Mouse (Mus musculus) activated CD4-positive, CD25-positive, alpha-beta regulatory T cell (primary cell): ENCODE data around the gene Wbp4. TPM values are rescaled to one million over a fixed set of nuclear protein-coding genes. Genes with fewer than 3 reads are reported as not detected.

Experiments
- polyA plus RNA-seq, 2 experiments: library from polyadenylated mRNA; unstranded; fragments of 100-300 nt; shearing (Covaris generic); gene quantifications; one replicate each; pipeline ENCODE4 v1.2.1; 2017

Gene Wbp4
- polyA plus RNA-seq = 10 to 100 TPM; 48.9 to 60.1 TPM

GRCm38 (mm10) chr14:79481339-79482151 lies at the start of gene Wbp4:
Gene Wbp4 (minus strand): TSS chr14:79481520.

GRCm38 (mm10) chr14:79480624-79481338 lies 539 bp downstream of the Wbp4 start, which contains the start of gene Elf1:
Gene Elf1 (plus strand): TSS chr14:79481194.

GRCm38 (mm10) chr14:79451681-79452590 lies 29.4 kb downstream of the Wbp4 start, which contains the start of gene Kbtbd6:
Gene Kbtbd6 (plus strand): TSS chr14:79451835.

GRCm38 (mm10) chr14:79425979-79426729 lies 55.2 kb downstream of the Wbp4 start, which contains the start of gene Kbtbd7:
Gene Kbtbd7 (plus strand): TSS chr14:79426511.

Other genes with a start within 250 kb of the Wbp4 start
- gene Zfp957, start 234.2 kb downstream of the Wbp4 start, polyA plus RNA-seq = under 1 TPM in 1 of 2 experiments, not detected in 1; 0.43 TPM
- 10 to 100 TPM; 22.2 to 23.6 TPM for gene Rgcc, start 179.9 kb downstream of the Wbp4 start, polyA plus RNA-seq
- 10 to 100 TPM; 53.0 to 64.1 TPM for gene Naa16, start 90.7 kb downstream of the Wbp4 start, polyA plus RNA-seq
- gene Mtrf1, start 83.7 kb downstream of the Wbp4 start, polyA plus RNA-seq = 1 to 10 TPM; 4.1 to 6.7 TPM
- 1 to 10 TPM; 3.2 to 4.6 TPM for gene Kbtbd7, start 55.0 kb downstream of the Wbp4 start, polyA plus RNA-seq
- gene Kbtbd6, start 29.7 kb downstream of the Wbp4 start, polyA plus RNA-seq = under 1 TPM; 0.72 to 0.83 TPM
- 100 to 1,000 TPM; 174 to 183 TPM for gene Elf1, start 326 bp downstream of the Wbp4 start, polyA plus RNA-seq
- gene Sugt1, start 106.2 kb upstream of the Wbp4 start, polyA plus RNA-seq = 100 to 1,000 TPM; 113 to 131 TPM
- under 1 TPM in 1 of 2 experiments, not detected in 1; 0.36 TPM for gene Cnmd, start 180.7 kb upstream of the Wbp4 start, polyA plus RNA-seq